Mouse (Mus musculus): ENCODE measurements around the gene Ehd1. TPM values are rescaled to one million over a fixed set of nuclear protein-coding genes. Genes with fewer than 3 reads are reported as not detected.
"Not testable (repeated sequence)": the region's sequence is repeated elsewhere in the genome, so short reads cannot be mapped to it uniquely, and the experiment has no call there.

Ehd1 gene
- total RNA-seq, 1 experiment from 2014 or later: 16.8 TPM

- peak; percentile 16; the same call in 1 of the 2 replicates for ATAC-seq (replicated peaks; ENCODE audit: low read depth, poor library complexity, severe bottlenecking)
Measured at GRCm38 (mm10) chr19:6277661-6278438, 1.3 kb downstream of the Ehd1 start.

GRCm38 (mm10) chr19:6278439-6279073, 2.0 kb downstream of the Ehd1 start:
- ATAC-seq (replicated peaks; ENCODE audit: low read depth, poor library complexity, severe bottlenecking): no peak

- ATAC-seq (replicated peaks; ENCODE audit: low read depth, poor library complexity, severe bottlenecking): no peak
Measured at GRCm38 (mm10) chr19:6279481-6280144, 3.1 kb downstream of the Ehd1 start.

- ATAC-seq (replicated peaks; ENCODE audit: low read depth, poor library complexity, severe bottlenecking): no peak
Measured at GRCm38 (mm10) chr19:6280554-6280953, 4.0 kb downstream of the Ehd1 start.

GRCm38 (mm10) chr19:6281122-6282020, 4.8 kb downstream of the Ehd1 start:
- ATAC-seq (replicated peaks; ENCODE audit: low read depth, poor library complexity, severe bottlenecking): no peak

GRCm38 (mm10) chr19:6283001-6283400, 6.5 kb downstream of the Ehd1 start:
- ATAC-seq (replicated peaks; ENCODE audit: low read depth, poor library complexity, severe bottlenecking): no peak

GRCm38 (mm10) chr19:6284502-6284901, 8.0 kb downstream of the Ehd1 start:
- peak; percentile 82 for ATAC-seq (replicated peaks; ENCODE audit: low read depth, poor library complexity, severe bottlenecking)

GRCm38 (mm10) chr19:6285226-6285625, 8.7 kb downstream of the Ehd1 start:
- no peak for ATAC-seq (replicated peaks; ENCODE audit: low read depth, poor library complexity, severe bottlenecking)

GRCm38 (mm10) chr19:6285632-6286433, 9.3 kb downstream of the Ehd1 start:
- 0 out of 2 replicates have a peak, but pooled peaks have one; percentile 6 for ATAC-seq (replicated peaks; ENCODE audit: low read depth, poor library complexity, severe bottlenecking)

- ATAC-seq (replicated peaks; ENCODE audit: low read depth, poor library complexity, severe bottlenecking): no peak
Measured at GRCm38 (mm10) chr19:6286434-6287401, 10.2 kb downstream of the Ehd1 start.

GRCm38 (mm10) chr19:6288236-6288894, 11.8 kb downstream of the Ehd1 start:
- ATAC-seq (replicated peaks; ENCODE audit: low read depth, poor library complexity, severe bottlenecking): no peak

- ATAC-seq (replicated peaks; ENCODE audit: low read depth, poor library complexity, severe bottlenecking): no peak
Measured at GRCm38 (mm10) chr19:6289696-6290238, 13.2 kb downstream of the Ehd1 start.

- not testable (repeated sequence) for ATAC-seq (replicated peaks; ENCODE audit: low read depth, poor library complexity, severe bottlenecking)
Measured at GRCm38 (mm10) chr19:6290720-6291116, 14.2 kb downstream of the Ehd1 start.

GRCm38 (mm10) chr19:6291117-6291781, 14.7 kb downstream of the Ehd1 start:
- no peak for ATAC-seq (replicated peaks; ENCODE audit: low read depth, poor library complexity, severe bottlenecking)

GRCm38 (mm10) chr19:6292262-6292661, 15.7 kb downstream of the Ehd1 start:
- ATAC-seq (replicated peaks; ENCODE audit: low read depth, poor library complexity, severe bottlenecking): no peak

GRCm38 (mm10) chr19:6294301-6294700, 17.8 kb downstream of the Ehd1 start:
- ATAC-seq (replicated peaks; ENCODE audit: low read depth, poor library complexity, severe bottlenecking): no peak

Data from common myeloid progenitor, adult 5-6 weeks (primary cell).